Mouse (Mus musculus): Measurements from ENCODE around the gene Lrrc10. TPM values are rescaled to one million over a fixed set of nuclear protein-coding genes. Genes with fewer than 3 reads are reported as not detected.
"Not testable (repeated sequence)": the region's sequence is repeated elsewhere in the genome, so short reads cannot be mapped to it uniquely, and the experiment has no call there.

The Lrrc10 gene
- total RNA-seq (2021) = under 1 TPM in 1 of 2 experiments, not detected in 1; 0.39 TPM

GRCm38 (mm10) chr10:117045175-117046056, at the start of gene Lrrc10:
TSS of gene Lrrc10 (plus strand) at chr10:117045341.
- intact Hi-C loops (cut with DNase I) = loop anchor here (10.0 kb wide), 1 partner anchor 711 kb away; no protein-coding TSS in a partner anchor

GRCm38 (mm10) chr10:116995584-116996235, 49.4 kb upstream of the Lrrc10 start:
- intact Hi-C loops (cut with DNase I) = no loop called here

More at GRCm38 (mm10) chr10:117045175-117046056, at the start of gene Lrrc10:
- DNase-seq (ENCODE audit: extremely low spot score in 1 of 2, low spot score in 2 of 2) = peak in 1 of 2 experiments; percentile 50

GRCm38 (mm10) chr10:116996236-116996600, 48.9 kb upstream of the Lrrc10 start:
- peak in 1 of 2 experiments; percentile 39 for DNase-seq (ENCODE audit: extremely low spot score in 1 of 2, low spot score in 2 of 2)
- intact Hi-C loops (cut with DNase I) = no loop called here

More at GRCm38 (mm10) chr10:116995584-116996235, 49.4 kb upstream of the Lrrc10 start:
- no peak for DNase-seq (ENCODE audit: extremely low spot score in 1 of 2, low spot score in 2 of 2)

GRCm38 (mm10) chr10:116998716-116999455, 46.3 kb upstream of the Lrrc10 start:
- intact Hi-C loops (cut with DNase I) = no loop called here
- DNase-seq (ENCODE audit: extremely low spot score in 1 of 2, low spot score in 2 of 2) = no peak

- intact Hi-C loops (cut with DNase I) = no loop called here
- DNase-seq (ENCODE audit: extremely low spot score in 1 of 2, low spot score in 2 of 2) = no peak
Observed at GRCm38 (mm10) chr10:117000975-117001374, 44.2 kb upstream of the Lrrc10 start.

GRCm38 (mm10) chr10:117004695-117005094, 40.4 kb upstream of the Lrrc10 start:
- DNase-seq (ENCODE audit: extremely low spot score in 1 of 2, low spot score in 2 of 2) = no peak
- intact Hi-C loops (cut with DNase I) = no loop called here

GRCm38 (mm10) chr10:117005707-117006464, 39.3 kb upstream of the Lrrc10 start:
- intact Hi-C loops (cut with DNase I) = no loop called here
- DNase-seq (ENCODE audit: extremely low spot score in 1 of 2, low spot score in 2 of 2) = no peak

- DNase-seq (ENCODE audit: extremely low spot score in 1 of 2, low spot score in 2 of 2) = no peak
- intact Hi-C loops (cut with DNase I) = no loop called here
Observed at GRCm38 (mm10) chr10:117009691-117010090, 35.5 kb upstream of the Lrrc10 start.

GRCm38 (mm10) chr10:117011047-117011446, 34.1 kb upstream of the Lrrc10 start:
- intact Hi-C loops (cut with DNase I) = no loop called here

GRCm38 (mm10) chr10:117013689-117014390, 31.3 kb upstream of the Lrrc10 start:
- intact Hi-C loops (cut with DNase I) = no loop called here
- DNase-seq (ENCODE audit: extremely low spot score in 1 of 2, low spot score in 2 of 2) = peak; percentile 31 to 51

More at GRCm38 (mm10) chr10:117011047-117011446, 34.1 kb upstream of the Lrrc10 start:
- no peak for DNase-seq (ENCODE audit: extremely low spot score in 1 of 2, low spot score in 2 of 2)

- intact Hi-C loops (cut with DNase I) = no loop called here
- no peak for DNase-seq (ENCODE audit: extremely low spot score in 1 of 2, low spot score in 2 of 2)
Observed at GRCm38 (mm10) chr10:117014565-117014964, 30.6 kb upstream of the Lrrc10 start.

GRCm38 (mm10) chr10:117018281-117018840, 26.8 kb upstream of the Lrrc10 start:
- no peak for DNase-seq (ENCODE audit: extremely low spot score in 1 of 2, low spot score in 2 of 2)
- intact Hi-C loops (cut with DNase I) = no loop called here

GRCm38 (mm10) chr10:117021020-117021754, 24.0 kb upstream of the Lrrc10 start:
- intact Hi-C loops (cut with DNase I) = no loop called here

GRCm38 (mm10) chr10:117023693-117024092, 21.4 kb upstream of the Lrrc10 start:
- intact Hi-C loops (cut with DNase I) = no loop called here
- no peak for DNase-seq (ENCODE audit: extremely low spot score in 1 of 2, low spot score in 2 of 2)

More at GRCm38 (mm10) chr10:117021020-117021754, 24.0 kb upstream of the Lrrc10 start:
- DNase-seq (ENCODE audit: extremely low spot score in 1 of 2, low spot score in 2 of 2) = no peak

- intact Hi-C loops (cut with DNase I); DNase-seq (ENCODE audit: extremely low spot score in 1 of 2, low spot score in 2 of 2): not testable (repeated sequence)
Observed at GRCm38 (mm10) chr10:117025776-117026175, 19.4 kb upstream of the Lrrc10 start.

GRCm38 (mm10) chr10:117026176-117026575, 19.0 kb upstream of the Lrrc10 start:
- DNase-seq (ENCODE audit: extremely low spot score in 1 of 2, low spot score in 2 of 2) = no peak
- intact Hi-C loops (cut with DNase I) = no loop called here

- intact Hi-C loops (cut with DNase I) = loop anchor here (5.0 kb wide), 1 partner anchor 49 kb away; no protein-coding TSS in a partner anchor
- no peak for DNase-seq (ENCODE audit: extremely low spot score in 1 of 2, low spot score in 2 of 2)
Observed at GRCm38 (mm10) chr10:117031160-117031559, 14.0 kb upstream of the Lrrc10 start.

All from left cerebral cortex, postnatal 10 days (tissue).